Mouse (Mus musculus) cerebellum, adult 9-10 months (tissue): Measurements from ENCODE around the gene Tmem88.

ENCODE experiments used
- DNase-seq: peaks from one replicate; pipeline ENCODE4 v3.0.0; 2022

Gene Tmem88

DNA sequence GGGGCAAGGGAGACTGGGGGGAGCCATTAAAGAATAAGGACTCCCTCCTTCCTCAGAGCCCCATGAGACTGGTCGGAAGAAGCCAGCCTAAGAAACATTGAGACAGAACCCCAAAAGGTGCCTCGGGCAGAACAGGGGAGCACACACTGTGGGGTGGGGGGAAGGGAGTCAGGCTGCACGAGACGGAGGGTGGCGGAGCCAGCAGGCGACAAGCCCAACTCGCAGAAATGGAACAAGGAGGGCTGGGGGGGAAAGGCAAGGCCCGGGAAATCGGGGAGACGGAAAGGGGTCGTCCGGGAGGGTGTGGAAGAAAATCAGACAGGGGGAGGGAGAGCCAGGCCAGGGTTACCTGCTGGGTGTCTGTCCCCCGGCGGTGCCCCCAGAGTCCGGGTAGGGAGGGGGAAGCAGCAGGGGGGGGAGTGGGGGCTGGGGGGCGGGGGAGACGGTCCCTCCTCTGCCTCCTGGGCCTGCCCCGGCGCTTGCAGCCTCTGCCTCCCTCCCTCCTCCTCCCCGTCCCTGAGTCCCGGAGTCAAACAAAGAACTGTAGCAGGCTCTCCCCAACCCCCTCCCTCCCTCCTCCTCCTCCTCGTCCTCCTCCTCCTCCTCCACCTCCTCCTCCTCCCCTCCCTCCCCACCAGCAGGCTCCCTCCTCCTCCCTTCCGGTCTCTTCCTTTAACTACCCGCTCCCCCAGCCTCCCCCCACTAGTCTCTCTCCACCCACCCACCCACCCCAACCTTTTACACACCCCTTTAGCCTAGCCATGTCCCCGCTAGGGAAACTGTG is 17.8 kb upstream of the Tmem88 start:
- DNase-seq: peak; percentile 79

DNA sequence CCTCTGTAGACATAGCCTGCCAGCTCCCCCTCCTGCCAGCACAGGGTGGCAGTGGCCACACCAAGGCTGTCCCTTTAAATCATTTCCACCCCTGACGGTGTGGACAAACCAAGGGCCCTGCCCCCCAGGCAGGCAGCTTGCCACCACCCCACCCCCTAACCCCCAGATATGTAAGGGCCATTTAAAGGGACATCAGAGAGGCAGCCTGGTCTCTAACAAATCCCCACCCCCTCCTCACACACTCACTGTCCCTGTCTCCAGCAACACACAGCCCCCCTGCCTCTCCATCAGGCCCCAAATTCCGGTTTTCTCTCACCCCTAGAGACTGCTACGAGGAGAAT is 17.3 kb upstream of the Tmem88 start:
- peak; percentile 85 for DNase-seq

DNA sequence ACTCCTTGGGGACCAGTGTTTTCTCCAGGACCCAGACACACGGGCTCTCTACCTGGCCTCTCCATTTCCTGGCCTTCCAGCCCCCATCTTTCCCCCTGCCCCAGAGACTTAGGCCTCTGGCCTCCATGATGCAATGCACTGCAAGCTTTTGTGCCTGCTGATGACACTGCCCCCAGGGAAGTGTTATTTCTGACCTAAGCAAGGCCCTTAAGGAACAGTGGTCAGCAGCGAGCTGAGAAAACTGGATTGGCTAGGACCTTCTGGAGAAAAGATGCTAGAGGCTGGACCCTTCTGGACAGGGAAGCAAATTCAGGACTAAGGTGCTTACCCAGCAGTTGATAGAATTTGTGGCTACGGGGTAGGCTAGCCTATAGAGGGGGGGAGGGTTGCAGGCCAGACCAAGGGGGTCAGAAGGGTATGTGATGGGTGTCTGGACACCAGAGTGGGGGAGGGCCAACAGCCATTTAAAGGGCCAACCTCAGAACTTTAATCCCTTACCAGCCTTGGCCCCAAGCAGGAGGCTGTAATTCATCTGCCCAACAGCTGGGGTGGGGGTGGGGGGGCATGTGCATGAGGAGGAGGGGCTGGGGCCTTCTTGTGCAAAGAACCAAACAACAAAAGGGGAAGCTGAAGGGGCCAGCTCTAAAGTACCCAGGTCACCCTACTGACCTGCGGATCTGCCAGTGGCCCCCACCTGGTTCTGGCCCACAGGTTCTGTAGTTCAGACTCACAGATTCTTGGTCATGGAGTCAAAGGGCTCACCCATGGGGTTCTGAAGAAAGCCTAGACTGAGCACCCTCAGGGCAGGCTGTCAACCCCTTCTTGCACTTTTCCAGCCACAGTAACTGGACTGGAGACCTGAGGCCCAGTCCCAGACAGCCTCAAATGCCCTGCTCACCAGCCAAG is 16.6 kb upstream of the Tmem88 start:
- DNase-seq: peak; percentile 62

DNA sequence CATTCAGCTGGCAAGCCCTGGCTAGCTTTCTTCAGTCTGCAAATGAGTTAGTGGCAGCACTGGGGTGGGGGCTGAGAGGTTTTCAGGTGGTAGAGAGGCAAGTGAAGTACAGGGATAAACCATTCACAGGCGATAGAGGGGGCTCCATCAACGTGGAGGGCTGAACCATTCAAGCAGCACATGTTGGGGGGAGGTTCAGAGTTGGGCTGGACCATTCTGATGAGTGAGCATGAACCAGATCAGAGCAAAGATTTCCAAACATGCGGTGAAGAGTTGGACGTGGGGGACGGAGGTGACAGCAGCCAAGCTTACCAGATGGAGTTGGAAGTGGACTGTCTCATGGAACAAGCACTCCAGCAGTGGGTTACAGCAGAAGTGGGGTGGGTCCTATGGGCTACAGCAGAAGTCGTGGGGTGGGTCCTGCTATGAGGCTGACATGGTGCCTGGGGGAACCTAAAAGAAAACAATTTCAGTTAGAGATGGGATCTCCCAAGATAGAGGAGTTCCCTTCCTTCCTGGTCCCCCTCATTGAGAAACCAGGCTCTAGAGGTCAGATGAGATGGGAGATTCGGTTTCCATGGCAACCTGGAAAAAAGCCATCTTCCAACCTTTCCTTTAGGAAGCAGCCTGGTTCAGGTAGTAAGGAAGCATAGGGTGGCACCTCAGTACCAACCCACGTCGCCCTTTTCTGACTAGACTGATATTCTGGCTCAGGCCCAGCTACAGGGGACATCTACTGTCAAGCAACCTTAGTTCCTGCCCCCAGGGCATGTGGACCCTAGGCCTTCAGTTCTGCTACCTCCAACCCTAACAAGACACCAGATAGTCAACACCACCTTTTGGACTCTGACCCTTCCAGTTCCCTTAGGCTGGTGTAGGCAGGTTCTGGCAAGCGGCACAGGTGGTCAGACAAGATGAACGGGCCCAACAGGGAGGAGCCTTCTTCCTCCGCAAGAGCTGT is 15.5 kb upstream of the Tmem88 start, which contains the start of gene Kdm6b:
Gene Kdm6b (minus strand): TSS at position 455 of the 961 bp plus-strand sequence.
- peak; percentile 91 for DNase-seq

DNA sequence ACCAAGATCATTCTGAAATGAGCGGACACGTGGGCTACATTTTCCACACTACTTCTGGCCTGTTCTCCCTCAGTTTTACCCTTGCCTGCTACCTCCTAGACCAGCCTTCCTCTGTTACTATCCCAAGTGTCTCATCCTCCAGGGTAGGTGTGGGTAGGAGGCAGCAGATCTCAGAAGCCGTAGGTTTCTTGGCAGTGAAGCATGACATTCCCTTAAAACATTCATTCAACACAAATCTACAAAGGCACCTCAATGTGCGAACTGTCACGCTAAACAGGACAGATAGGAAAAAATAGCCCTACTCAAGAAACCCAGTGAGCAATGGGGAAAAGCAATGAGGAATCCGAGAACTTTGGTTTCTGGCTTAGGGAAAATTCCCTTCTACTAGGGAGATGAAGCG is 14.5 kb upstream of the Tmem88 start:
- DNase-seq: peak; percentile 49

DNA sequence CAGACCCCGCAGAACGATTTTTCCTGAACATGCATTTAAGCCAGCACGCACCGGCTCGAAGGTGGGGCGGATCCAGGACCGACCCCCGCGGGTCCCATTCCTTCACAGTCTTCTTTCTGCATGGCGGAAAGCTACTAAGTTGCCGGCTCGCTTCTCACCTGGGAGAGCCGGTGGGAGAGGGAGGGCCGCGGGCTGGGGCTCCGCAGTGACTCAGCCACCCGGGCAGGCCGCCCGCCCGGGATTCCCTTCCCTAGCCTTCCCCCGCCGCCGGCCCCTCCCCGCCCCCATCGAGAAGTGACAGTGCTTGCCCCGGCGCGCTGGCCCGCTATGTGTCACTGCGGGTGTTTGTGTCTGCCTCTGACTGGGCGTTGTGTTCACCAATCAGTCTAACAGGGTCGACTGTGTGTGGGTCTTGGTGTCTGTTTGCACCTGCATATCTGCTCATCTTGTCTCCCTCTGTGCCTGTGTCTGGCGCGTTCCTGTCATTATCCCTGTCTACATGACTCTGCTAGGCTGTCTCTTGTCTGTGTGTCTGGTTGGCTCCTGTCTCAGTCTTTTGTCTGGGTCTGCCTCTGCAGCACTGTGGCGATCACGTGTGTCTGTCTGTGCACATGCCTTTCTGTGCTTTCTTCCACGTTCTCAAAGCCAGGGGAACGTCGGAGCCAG is 13.6 kb upstream of the Tmem88 start:
- peak; percentile 65 for DNase-seq

DNA sequence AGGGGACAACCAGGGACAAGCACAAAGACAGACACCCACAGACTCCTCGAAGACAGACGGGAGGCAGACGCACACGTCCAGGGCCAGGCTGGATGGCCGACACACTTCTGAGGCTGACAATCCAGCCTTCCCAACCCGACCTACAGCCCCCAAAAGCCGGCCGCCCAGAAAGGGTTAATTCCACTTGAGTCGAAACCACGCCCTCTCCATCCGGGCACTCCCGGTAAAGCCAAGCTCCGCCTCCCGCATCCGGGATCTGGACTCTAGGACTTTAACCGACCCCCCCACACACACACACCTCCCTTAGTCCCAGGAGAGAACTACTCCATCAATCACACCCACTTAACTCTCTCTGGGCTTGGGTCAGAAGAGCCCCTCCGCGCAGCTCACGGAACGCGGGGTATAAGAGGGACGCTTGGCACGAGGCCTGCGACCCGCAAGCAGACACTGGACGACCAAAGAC is 13.1 kb upstream of the Tmem88 start:
- DNase-seq: peak; percentile 96

DNA sequence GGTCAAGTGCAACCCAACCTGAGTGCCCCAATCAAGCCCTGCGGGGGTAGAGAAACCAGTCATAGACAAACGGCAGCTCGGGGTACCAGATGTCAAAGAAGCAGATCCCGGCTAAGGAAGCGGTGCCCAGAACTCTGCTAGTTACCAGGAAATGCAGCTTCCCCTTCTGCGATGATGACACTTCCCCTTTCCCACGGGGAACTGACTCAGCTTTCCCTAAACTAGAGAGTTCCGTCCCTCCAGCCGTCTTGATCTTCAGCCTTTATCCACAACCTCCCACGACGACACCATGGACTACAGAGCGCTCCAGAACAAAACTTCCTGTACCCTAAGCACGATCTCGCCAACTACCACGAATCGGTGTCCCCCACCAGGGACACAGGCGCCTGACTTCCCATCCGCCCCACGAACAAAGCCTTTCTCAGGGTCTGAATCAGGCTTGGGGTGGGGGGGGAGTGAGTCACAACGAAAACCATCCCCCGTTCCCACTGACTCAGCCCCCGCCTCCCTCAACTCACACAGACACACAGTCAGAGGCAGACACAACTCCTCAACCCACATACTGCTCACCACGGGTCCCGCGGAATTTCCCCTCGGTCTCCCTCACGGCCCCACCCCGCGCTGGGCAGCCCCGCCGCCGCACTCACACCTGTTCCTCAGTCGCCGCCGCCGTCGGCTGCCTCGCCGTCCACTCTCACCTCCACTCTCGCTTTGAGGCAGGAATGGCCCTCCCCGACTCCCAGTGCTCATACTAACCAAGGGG is 12.5 kb upstream of the Tmem88 start:
- DNase-seq: peak; percentile 67

DNA sequence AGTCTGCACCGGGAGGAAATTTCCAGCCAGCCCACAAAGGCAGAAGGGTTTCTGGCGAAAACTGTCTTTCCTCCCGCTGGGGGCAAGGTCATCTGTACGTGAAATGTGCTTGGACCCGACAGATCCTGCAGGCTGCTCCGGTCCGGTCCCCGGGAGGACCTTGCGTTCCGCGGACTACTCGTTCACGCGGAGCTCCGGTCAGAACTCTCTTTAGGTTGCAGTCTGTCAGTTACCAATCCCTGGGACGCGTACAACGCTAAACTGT is 11.9 kb upstream of the Tmem88 start:
- no peak for DNase-seq

DNA sequence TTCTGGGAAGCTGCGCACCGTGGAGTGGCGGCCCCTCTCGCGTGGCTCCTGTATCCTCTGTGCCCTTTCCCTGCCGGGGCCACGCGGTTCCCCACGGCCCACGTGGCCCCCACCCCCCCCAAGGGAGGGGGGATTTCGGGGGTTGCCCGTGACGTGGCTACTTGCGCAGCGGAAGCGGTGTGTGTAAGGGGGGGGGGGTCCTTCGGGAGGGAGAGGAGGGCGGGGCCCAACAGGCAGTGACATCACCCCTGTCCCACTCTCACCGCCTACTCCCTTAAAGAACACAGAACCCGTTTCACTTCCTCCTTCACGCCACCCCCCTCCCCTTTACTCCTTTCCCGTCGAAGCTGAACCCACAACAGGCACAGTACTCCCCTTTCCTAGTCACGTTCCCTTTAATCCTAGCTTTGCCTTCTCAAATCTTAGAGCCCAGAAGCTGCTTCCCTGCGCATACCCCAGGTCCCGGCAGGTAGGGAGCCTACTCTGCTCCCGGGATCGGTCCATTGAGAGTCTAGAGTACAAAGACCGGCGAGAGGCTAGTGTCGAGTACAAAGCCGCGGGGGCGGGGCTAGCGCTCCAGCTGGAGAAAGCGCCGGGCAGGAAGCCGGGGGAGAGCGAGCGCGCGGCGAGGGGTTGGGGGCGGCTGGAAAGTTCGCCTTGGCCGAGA is 11.5 kb upstream of the Tmem88 start:
- peak; percentile 83 for DNase-seq

DNA sequence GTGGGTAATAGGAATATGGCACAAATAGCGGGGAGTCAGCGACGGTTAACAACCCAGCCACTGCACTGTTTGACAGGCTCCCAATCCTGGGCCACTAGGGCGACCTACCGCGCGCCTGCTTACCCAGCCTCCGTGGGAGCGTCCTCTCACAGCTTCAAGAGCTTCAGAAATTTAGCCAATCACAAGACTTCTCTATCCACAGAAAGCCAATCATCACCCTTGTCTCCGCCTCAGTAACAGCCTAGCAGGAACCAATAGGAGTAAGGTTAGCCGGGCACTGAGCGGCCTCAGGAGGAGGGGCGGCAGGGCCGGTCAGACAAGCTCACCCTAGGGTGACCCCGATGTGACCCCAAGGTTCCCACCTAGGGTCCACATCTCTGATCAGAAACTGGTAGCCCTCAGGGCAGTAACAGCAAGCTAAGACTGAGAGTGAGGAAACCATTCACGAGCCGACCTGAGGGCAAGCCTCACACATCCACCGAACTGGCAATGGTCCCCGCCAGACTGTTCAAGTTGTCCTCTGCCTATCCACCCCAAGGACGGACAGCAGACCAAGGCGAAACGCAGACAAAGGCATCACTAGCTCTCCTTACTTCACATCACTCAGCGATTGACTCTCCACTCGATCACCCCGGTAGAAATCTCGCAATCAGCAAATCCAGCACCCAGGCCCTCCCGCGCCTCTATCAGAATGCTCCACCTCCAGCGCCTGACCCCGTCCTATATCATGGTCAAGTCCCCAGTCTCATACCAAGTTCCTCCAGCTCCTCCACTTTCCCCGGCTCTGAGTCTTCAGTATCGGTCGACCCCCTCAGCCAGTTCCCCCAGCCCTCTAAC is 10.7 kb upstream of the Tmem88 start:
- DNase-seq: peak; percentile 95

DNA sequence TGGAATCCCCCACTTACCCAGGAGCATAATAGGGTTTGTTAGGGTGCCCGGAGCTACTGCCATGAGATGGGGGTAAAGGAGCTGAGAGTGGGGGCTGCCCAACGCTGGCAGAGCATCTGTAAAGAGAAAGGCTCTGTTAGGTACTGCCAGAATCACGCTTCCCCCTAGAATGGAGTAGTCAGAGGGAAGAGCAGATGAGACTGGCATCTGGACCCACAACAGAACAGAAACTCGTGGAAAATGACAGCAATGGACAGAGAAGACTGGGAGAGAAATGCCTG is 9.6 kb upstream of the Tmem88 start:
- DNase-seq: peak; percentile 48

DNA sequence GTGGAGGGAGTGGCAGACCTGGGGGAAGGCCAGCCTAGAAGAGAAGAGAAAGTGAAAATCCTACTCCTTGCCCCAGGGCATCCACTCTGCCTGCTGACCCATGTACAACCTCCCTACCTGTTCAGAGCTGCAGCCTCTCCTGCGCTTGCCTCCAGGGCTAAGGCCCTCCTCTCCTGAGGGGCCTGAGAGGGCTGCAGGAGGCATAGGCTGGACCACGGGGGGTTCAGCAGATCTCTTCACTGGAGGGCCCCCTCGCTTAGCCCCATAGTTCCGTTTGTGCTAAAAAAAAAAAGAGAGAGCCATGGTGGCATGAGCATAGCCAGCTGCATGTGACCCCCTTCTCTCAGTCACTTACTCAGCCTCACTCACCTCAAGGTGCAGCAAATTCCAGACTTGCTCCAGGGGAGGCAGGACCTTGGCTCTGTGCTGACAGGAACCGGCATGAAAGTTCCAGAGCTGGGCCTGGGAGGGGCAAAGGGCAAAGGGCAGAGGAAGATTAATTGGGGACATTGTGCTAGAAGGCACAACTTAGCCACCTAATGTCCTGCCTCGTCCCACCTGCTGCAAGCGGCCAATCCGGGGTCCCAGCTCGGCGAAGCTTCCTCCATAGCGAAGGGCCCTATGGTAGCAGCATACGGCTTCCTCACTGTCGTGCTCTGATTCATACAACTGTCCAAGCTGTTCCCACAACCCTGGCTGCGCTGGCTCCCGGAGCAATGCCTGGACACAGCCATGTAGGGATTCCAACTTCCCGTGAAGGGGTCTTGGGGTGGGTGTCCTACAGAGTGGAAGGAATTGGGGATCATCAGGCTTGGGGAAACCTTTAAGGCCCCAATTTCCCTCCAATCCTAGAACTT is 9.1 kb upstream of the Tmem88 start:
- DNase-seq: peak; percentile 51

DNA sequence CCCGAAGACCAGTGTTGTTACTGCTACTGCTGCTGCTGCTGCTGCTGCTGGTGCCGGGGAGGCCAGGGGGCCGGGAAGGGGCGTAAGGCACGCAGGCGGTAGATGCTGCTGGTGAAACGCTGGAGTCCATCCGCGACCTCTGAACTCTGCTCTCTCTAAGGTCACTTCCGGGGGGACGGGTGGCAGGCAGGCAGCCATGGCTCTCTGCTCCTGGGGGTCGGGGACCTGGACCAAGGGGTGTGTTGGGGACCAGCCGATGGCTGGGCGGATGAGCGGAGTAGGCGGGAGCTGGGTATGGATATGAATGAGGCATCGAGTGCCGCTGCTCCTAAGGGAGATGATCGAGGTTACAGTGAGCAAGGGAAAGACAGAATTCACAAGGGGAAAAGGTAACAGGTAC is 8.2 kb upstream of the Tmem88 start:
- DNase-seq: peak; percentile 53

DNA sequence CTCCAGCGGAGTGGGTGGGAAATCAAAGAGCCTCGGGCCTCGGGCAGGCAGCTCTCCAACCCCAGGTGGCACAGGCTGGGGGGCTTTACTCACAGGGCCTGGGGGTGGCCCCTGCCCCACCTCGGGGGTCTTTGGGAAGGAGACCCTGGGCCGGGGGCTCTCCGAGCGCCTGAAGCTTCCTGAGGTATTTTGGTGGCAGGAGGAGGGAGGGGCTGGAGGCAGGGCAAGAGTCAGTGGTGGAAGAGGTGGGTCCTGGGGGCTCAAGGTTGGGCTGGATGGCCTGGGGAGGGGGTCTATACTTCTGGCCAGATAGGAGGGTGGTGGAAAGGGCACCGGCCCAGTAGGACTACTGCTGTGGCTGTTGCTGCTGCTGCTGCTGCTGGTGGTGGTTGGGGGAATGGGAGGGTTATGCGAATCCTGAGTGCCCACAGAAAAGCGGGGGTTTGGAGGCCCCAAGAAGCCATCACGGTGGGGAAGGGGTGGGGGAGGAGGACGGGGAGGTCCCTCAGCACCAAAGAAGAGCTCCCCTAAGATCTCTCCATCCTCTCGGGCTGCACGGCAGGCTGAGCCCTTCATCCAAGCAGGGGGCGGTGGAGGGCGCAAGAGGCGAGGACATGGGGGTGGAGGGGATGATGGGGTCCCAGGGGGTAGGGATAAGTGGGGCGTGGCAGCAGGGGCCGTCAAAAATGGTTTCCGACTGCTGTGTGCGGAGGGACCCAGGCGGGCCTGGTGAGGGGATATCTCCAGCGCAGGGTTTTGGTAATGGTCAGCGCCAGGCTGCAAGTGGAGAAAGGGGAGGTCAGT is 7.6 kb upstream of the Tmem88 start:
- peak; percentile 55 for DNase-seq

DNA sequence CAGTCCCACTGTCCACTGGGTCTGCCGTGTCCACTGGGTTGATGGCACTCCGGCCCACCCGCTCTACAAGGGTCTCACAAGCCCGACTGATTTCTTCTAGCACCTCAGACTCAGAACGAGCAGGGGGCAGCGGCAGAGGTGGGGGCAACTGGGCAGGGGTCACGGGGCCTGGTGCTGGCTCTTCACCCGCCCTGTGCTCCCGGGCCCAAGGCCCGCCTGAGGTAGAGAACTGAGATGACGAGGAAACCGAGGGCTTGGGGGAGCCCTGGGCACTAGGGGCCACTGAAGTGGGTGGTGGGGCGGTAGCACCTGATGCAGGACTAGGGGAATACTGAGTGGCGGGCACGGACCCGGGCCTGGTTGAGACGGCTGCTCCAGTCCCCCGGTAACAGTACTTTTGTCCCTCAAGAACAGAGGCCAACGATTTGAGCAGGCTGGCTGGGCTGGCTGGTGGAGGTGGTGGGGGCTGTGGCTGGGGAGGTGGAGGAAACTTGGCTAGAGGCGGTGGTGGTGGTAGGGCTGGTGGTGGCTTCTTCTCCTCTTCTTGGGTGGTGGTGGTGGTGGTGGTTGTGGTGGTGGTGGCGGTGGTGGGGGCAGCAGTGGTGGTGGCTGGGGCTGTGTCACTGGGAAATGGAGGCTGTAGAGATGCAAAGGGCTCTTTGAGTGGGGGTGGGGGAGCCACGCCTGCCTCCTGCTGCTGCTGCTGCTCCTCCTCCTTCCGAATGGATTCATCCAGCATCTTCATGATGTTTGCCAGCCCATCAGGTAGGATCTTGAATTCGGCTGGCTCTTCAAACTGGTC is 6.8 kb upstream of the Tmem88 start:
- DNase-seq: peak; percentile 37
